Mouse (Mus musculus) adrenal gland (tissue): ENCODE data around the gene Nlrp1b.

Experiments
- intact Hi-C: fragments of 180-260 bp; cut with DNase I; formaldehyde crosslinking; loops from one replicate; pipeline ENCODE4 v1.15.1; 2025
- long read RNA-seq, 2 experiments: library from polyadenylated mRNA; unstranded; transcript quantifications; one replicate each; pipeline ENCODE4 v2.0.0; 2020; ENCODE audit warnings: borderline replicate concordance in 1 of 2; ENCODE audit not compliant: insufficient replicate concordance in 1 of 2

Gene Nlrp1b
- long read RNA-seq, experiment 1 = 0 reads
- long read RNA-seq, experiment 2, partial matches to known transcripts = 0 of 1 reads
- long read RNA-seq, experiment 2, other reads (novel, unspliced or antisense) = 1 of 1 reads

GRCm38 (mm10) chr11:71230684-71231480, at the start of gene Nlrp1b:
TSS of gene Nlrp1b (minus strand) at chr11:71230733.
- intact Hi-C loops = no loop called here

GRCm38 (mm10) chr11:71261036-71261435, 30.5 kb upstream of the Nlrp1b start:
- intact Hi-C loops = no loop called here

DNA sequence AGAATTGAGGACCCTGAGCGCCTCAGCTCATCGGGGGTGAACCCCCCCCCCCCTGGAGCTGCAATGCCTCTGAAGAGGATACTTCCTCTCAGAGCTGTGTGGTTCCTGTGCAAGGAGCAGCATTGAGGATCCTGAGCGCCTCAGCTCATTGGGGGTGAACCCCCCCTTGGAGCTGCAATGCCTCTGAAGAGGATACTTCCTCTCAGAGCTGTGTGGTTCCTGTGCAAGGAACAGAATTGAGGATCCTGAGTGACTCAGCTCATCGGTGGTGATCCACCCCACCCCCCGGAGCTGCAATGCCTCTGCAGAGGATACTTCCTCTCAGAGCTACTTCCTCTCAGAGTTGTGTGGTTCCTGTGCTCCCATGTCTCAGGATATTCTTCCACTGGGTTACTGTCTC, 20.8 kb upstream of the Nlrp1b start:
- intact Hi-C loops = no loop called here

DNA sequence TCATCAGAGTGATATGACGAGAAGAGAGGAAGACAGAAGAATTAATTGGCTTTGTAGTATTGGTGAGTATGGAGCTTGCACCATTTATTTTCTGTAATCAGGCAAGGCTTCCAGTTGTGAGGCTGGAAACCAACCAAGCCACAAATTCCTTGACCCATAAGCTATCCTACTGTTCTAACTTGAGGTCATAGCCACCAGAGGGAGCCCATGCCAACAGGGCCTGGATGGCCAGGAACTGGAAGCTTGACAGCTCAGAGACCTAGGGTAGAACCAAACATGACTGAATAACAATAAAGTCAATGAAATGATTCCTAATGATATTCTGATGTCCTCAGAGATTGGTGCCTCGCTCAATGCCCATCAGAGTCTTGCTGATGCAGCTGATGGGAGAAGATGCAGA, 5.9 kb downstream of the Nlrp1b start:
- intact Hi-C loops = no loop called here

- intact Hi-C loops = no loop called here
These were observed 27.8 kb downstream of the Nlrp1b start for GRCm38 (mm10) chr11:71202703-71203102.

DNA sequence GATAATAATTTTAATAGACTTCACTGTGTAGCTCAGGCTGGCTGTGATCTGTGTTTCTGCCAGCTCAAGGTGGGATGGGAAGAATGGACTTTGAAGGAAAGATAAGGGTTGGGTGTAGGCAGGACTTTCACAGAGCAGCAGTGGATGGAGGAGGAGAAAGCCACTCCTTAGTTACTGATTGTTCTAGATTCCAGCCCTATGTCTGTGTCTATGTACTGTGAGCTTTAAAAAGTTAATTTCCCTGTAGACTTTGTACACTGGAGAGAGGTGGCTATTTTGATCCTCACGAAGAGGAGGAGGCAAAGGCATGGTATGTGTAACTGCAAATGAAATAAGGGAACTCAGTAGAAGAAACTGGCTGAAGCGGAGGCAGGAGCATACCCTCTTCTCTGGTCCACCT, 31.2 kb downstream of the Nlrp1b start:
- intact Hi-C loops = no loop called here

DNA sequence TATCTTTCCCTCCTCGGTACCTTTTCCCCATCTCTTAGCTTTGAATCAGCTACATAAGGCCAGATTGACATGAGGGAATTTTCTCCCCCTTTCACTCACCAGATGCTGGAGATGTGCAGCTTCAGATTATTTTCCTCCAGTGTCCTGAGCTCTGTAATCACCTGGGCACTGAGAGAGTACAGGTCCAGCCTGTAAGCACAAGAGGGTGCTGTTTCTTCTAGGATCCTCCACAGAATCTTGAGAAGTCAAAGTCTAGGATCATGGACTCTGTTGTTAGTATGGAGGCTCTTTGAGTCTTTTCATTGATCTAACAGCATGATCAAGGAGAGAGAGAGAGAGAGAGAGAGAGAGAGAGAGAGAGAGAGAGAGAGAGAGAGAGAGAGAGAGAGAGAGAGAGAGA, 60.9 kb downstream of the Nlrp1b start:
- intact Hi-C loops = no loop called here

DNA sequence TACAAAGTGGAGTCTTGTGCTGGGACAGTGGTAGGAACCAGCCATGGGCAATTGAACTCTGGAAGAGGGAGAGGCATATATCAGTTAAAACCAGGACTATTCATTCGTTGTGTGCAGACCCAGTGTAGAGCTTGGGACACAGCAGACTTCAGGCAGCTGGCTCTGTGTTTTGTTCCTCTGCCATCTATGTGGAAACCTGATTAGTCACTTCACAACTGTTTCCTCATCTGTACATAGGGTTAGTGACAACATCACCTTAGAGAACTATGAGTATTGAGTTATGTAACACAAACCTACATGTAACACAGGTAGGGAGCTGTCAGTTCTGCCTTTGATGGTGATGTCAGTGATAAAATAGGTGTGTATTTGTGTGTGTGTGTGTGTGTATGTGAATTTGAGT, 66.4 kb downstream of the Nlrp1b start:
- intact Hi-C loops = no loop called here

DNA sequence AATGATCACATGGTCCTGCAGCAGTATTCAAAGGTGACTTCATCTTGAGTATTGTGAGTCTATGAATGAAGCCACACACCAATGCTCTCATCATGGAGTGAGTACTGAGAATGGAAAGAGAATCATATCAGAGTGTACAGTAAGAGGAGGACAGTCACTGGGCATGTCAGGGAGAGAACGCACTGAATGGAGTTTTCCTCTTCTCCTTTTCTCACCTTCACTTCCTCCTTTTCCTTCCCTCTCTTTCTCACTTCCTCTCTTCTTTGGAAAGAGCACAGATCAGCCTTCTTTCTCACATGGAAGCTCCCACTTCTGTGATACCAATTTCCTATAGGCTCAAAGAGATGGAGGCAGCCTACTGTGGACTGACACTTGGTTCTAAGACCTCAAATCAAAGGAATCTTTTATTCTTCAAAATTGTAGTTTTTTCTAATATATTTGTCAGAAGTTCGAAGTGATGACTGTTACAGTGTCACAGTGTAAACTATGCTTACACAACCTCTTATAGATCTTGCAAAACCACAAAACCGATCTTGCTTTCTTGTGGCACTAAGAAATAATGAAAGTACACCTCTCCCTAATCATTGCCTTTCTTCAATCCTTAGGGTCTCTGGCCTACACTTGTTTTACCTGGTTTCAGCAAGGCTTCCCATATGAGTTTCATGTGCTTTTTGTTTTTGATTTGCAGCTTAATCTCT, 70.9 kb downstream of the Nlrp1b start:
- intact Hi-C loops = no loop called here

- intact Hi-C loops = no loop called here
These were observed 75.3 kb downstream of the Nlrp1b start for GRCm38 (mm10) chr11:71155272-71155671.

DNA sequence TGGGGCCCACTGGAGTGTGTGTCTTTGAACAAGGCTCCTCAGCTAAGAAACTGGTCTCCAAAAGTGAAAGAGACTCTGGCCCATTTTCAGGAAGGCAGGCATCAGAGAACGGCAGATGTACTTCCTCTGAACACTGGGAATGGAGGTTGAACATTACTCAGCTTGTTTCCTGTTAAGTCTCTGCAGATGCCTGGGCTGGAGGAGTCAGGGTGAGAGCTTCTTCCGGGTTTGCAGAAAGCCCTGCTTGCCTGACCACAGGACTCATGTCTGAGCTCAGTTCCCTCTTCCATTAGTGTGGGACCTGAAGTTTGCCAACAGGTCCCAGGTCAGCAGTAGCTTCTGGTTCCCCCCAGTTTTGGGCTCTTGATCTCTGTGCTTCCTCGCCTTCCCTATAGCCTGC, 85.9 kb downstream of the Nlrp1b start, which contains the start of gene Nlrp1a:
Nlrp1a (minus strand) TSS at position 44 of the 400 bp plus-strand sequence.
- intact Hi-C loops = loop anchor here (10.0 kb wide), 1 partner anchor 160 kb away; the partner anchor contains the start of gene C1qbp

- intact Hi-C loops = loop anchor here (10.0 kb wide), 1 partner anchor 157 kb away; the partner anchor contains the start of gene C1qbp
These were observed 88.5 kb downstream of the Nlrp1b start for GRCm38 (mm10) chr11:71142031-71142430.

GRCm38 (mm10) chr11:71107128-71107527, 123.4 kb downstream of the Nlrp1b start:
- intact Hi-C loops = no loop called here

DNA sequence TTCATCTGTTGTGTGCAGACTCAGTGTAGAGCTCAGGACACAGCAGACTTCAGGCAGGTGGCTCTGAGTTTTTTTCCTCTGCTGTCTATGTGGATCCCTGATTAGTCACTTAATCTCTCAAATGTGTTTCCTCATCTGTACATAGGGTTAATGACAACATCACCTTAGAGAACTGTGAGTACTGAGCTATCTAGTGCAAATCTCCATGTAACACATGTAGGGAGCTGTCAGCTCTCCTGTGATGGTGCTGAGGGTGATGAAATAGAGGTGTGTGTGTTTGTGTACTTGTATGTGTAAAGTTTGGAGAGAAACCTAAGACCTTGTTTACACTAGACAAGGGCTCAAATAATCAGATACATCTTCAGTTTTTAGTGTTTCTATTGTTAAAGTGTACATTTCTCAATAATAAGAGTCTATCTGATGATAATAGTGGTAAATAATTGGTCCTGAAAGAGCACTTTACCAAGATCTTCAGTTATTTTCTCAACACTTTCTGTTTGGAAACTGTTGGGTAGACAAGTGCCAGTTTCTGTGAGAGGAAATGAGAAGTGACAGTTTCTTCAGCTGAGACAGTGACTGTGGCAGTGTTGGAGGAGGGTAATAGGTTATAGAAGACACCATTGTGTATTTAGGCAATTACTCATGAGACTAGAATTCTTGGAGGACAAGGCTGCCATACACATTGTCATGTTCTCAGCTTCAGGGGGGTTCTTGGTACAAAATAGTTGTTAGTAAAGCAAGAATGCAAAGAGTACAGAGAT, 124.1 kb downstream of the Nlrp1b start:
- intact Hi-C loops = no loop called here

- intact Hi-C loops = loop anchor here (5.0 kb wide), 1 partner anchor 143 kb away; no protein-coding TSS in a partner anchor
These were observed 126.6 kb downstream of the Nlrp1b start for GRCm38 (mm10) chr11:71103931-71104330.
